Mouse (Mus musculus): ENCODE measurements at regions not wholly inside any gene's neighbourhood (a gene's known extent, or its start where the extent isn't known, plus 50 kb on each side); places are given as distances from the start of the nearest gene placed in this dataset.

GRCm38 (mm10) chr16:24157753-24158152, 169.1 kb upstream of the Bcl6 start:
- DNase-seq, result no peak
- intact Hi-C loops (cut with DNase I; ENCODE audit: low total_unique reads), result no loop called here

GRCm38 (mm10) chr16:24156729-24157430, 168.2 kb upstream of the Bcl6 start:
- DNase-seq, result peak; percentile 53
- intact Hi-C loops (cut with DNase I; ENCODE audit: low total_unique reads), result no loop called here

GRCm38 (mm10) chr16:24154816-24155357, 166.2 kb upstream of the Bcl6 start:
- no peak for DNase-seq
- intact Hi-C loops (cut with DNase I; ENCODE audit: low total_unique reads), result no loop called here

- intact Hi-C loops (cut with DNase I; ENCODE audit: low total_unique reads), result no loop called here
Measured at GRCm38 (mm10) chr16:24153943-24154342, 165.3 kb upstream of the Bcl6 start.

GRCm38 (mm10) chr16:24151831-24152247, 163.2 kb upstream of the Bcl6 start:
- intact Hi-C loops (cut with DNase I; ENCODE audit: low total_unique reads), result no loop called here

More at GRCm38 (mm10) chr16:24153943-24154342, 165.3 kb upstream of the Bcl6 start:
- no peak for DNase-seq

GRCm38 (mm10) chr16:24151178-24151725, 162.6 kb upstream of the Bcl6 start:
- intact Hi-C loops (cut with DNase I; ENCODE audit: low total_unique reads), result no loop called here
- DNase-seq, result no peak

More at GRCm38 (mm10) chr16:24151831-24152247, 163.2 kb upstream of the Bcl6 start:
- no peak for DNase-seq

- intact Hi-C loops (cut with DNase I; ENCODE audit: low total_unique reads), result no loop called here
- no peak for DNase-seq
Measured at GRCm38 (mm10) chr16:24150512-24150911, 161.9 kb upstream of the Bcl6 start.

GRCm38 (mm10) chr16:24149441-24149840, 160.8 kb upstream of the Bcl6 start:
- intact Hi-C loops (cut with DNase I; ENCODE audit: low total_unique reads), result no loop called here
- DNase-seq, result peak; percentile 23

- no peak for DNase-seq
- intact Hi-C loops (cut with DNase I; ENCODE audit: low total_unique reads), result no loop called here
Measured at GRCm38 (mm10) chr16:24143894-24144293, 155.2 kb upstream of the Bcl6 start.

GRCm38 (mm10) chr16:24142915-24143541, 154.4 kb upstream of the Bcl6 start:
- intact Hi-C loops (cut with DNase I; ENCODE audit: low total_unique reads), result no loop called here

GRCm38 (mm10) chr16:24139109-24139508, 150.5 kb upstream of the Bcl6 start:
- intact Hi-C loops (cut with DNase I; ENCODE audit: low total_unique reads), result no loop called here
- DNase-seq, result no peak

More at GRCm38 (mm10) chr16:24142915-24143541, 154.4 kb upstream of the Bcl6 start:
- no peak for DNase-seq

GRCm38 (mm10) chr16:24137266-24138033, 148.8 kb upstream of the Bcl6 start:
- intact Hi-C loops (cut with DNase I; ENCODE audit: low total_unique reads), result no loop called here
- no peak for DNase-seq

- intact Hi-C loops (cut with DNase I; ENCODE audit: low total_unique reads), result no loop called here
- DNase-seq, result no peak
Measured at GRCm38 (mm10) chr16:24136483-24137148, 148.0 kb upstream of the Bcl6 start.

- intact Hi-C loops (cut with DNase I; ENCODE audit: low total_unique reads), result no loop called here
- DNase-seq, result no peak
Measured at GRCm38 (mm10) chr16:24135841-24136240, 147.2 kb upstream of the Bcl6 start.

- intact Hi-C loops (cut with DNase I; ENCODE audit: low total_unique reads), result no loop called here
- no peak for DNase-seq
Measured at GRCm38 (mm10) chr16:24135351-24135750, 146.7 kb upstream of the Bcl6 start.

GRCm38 (mm10) chr16:24134486-24135050, 145.9 kb upstream of the Bcl6 start:
- intact Hi-C loops (cut with DNase I; ENCODE audit: low total_unique reads), result no loop called here
- DNase-seq, result no peak

GRCm38 (mm10) chr16:24130646-24131045, 142.0 kb upstream of the Bcl6 start:
- DNase-seq, result no peak
- intact Hi-C loops (cut with DNase I; ENCODE audit: low total_unique reads), result no loop called here

GRCm38 (mm10) chr16:24129701-24130100, 141.0 kb upstream of the Bcl6 start:
- intact Hi-C loops (cut with DNase I; ENCODE audit: low total_unique reads), result no loop called here
- DNase-seq, result no peak

- peak; percentile 24 for DNase-seq
- intact Hi-C loops (cut with DNase I; ENCODE audit: low total_unique reads), result no loop called here
Measured at GRCm38 (mm10) chr16:24128566-24128965, 139.9 kb upstream of the Bcl6 start.

All from gastrocnemius, postnatal 14 days (tissue).